Mouse (Mus musculus) midbrain, embryonic 11.5 days (tissue): ENCODE measurements around the gene Poldip3. TPM values are rescaled to one million over a fixed set of nuclear protein-coding genes. Genes with fewer than 3 reads are reported as not detected.

ENCODE experiments used
- ATAC-seq: fragments of 200-750 bp; cut with Nextera tagmentation; 2 replicates; pipeline ENCODE4 v1.8.0; 2017; ENCODE audit warnings: moderate TSS enrichment, moderate library complexity; ENCODE audit not compliant: low FRiP score
- DNase-seq: peaks from one replicate; pipeline ENCODE4 v3.0.0; 2015; ENCODE audit warnings: low spot score; ENCODE audit errors: missing footprints
- H3K27ac ChIP-seq: fragments of 300-500 bp; sonication (generic); 2 replicates; pipeline ENCODE4 v1.5.1; 2014; ENCODE audit warnings: low read depth, low read length
- H3K27me3 ChIP-seq: fragments of 300-500 bp; sonication (generic); 2 replicates; pipeline ENCODE4 v1.6.1; 2014; ENCODE audit warnings: mild to moderate bottlenecking, low read length, moderate library complexity, mixed read lengths; ENCODE audit not compliant: control insufficient read depth, insufficient read depth
- H3K36me3 ChIP-seq: fragments of 300-500 bp; sonication (generic); 2 replicates; pipeline ENCODE4 v1.6.1; 2014; ENCODE audit warnings: mild to moderate bottlenecking, low read length, moderate library complexity, mixed read lengths; ENCODE audit not compliant: control insufficient read depth, insufficient read depth
- H3K4me1 ChIP-seq: fragments of 300-500 bp; sonication (generic); 2 replicates; pipeline ENCODE4 v1.6.1; 2014; ENCODE audit warnings: low read length; ENCODE audit not compliant: control insufficient read depth, insufficient read depth
- H3K4me2 ChIP-seq: fragments of 300-500 bp; sonication (generic); 2 replicates; pipeline ENCODE4 v1.6.1; 2014; ENCODE audit warnings: mild to moderate bottlenecking, moderate library complexity
- H3K4me3 ChIP-seq: fragments of 300-500 bp; sonication (generic); 2 replicates; pipeline ENCODE4 v1.5.1; 2014; ENCODE audit warnings: low read depth, low read length
- H3K9ac ChIP-seq: fragments of 300-500 bp; sonication (generic); 2 replicates; pipeline ENCODE4 v1.6.1; 2014; ENCODE audit warnings: low read length
- H3K9me3 ChIP-seq: fragments of 300-500 bp; sonication (generic); 2 replicates; pipeline ENCODE4 v1.6.1; 2016; ENCODE audit warnings: low read length; ENCODE audit not compliant: control insufficient read depth
- WGBS: fragments of 180-500 bp; shearing (Covaris S2); extraction: QIAGEN DNeasy Blood & Tissue Kit; methylation state at CpG from one replicate; pipeline ENCODE4 v1.1.7; 2014; 5-methylcytosine and 5-hydroxymethylcytosine counted together
- polyA plus RNA-seq: library from polyadenylated mRNA; unstranded; fragments of >200 nt; fragmentation: Nextera tagmentation; extraction: Ambion mirVana; gene quantifications from 2 replicates; pipeline ENCODE4 v1.2.1, GENCODE M21; 2014

Gene Poldip3
- polyA plus RNA-seq, 1 experiment from 2014 or later: 167 TPM

- no peak overlapping the region for H3K27ac ChIP-seq
- H3K27me3 ChIP-seq: no peaks in the 10 kb centered on the region
- WGBS: over 99% methylated on average over 6 of the region's 6 CpGs
- H3K9me3 ChIP-seq: no peaks in the 10 kb centered on the region
- H3K4me2 ChIP-seq: no peak overlapping the region
- ATAC-seq (no peak), DNase-seq (no peak)
- peaks cover 14% of the 10 kb centered on the region for H3K4me1 ChIP-seq
- H3K9ac ChIP-seq: no peak overlapping the region
- peaks cover 7% of the 10 kb centered on the region for H3K36me3 ChIP-seq
- no peak overlapping the region for H3K4me3 ChIP-seq
Measured at GRCm38 (mm10) chr15:83157667-83158064, 8.5 kb upstream of the Poldip3 start.

GRCm38 (mm10) chr15:83156929-83157666 is 7.9 kb upstream of the Poldip3 start:
- Histone ChIP-seq H3K27ac (no peak overlapping the region), H3K9ac (no peak overlapping the region), H3K9me3 (no peaks in the 10 kb centered on the region), H3K36me3 (peaks cover 7% of the 10 kb centered on the region), H3K27me3 (no peaks in the 10 kb centered on the region), H3K4me1 (peaks cover 14% of the 10 kb centered on the region), H3K4me3 (no peak overlapping the region), H3K4me2 (no peak overlapping the region)
- 74% methylated on average over 11 of the region's 11 CpGs for WGBS
- ATAC-seq (no peak), DNase-seq (peak; percentile 94)

DNA sequence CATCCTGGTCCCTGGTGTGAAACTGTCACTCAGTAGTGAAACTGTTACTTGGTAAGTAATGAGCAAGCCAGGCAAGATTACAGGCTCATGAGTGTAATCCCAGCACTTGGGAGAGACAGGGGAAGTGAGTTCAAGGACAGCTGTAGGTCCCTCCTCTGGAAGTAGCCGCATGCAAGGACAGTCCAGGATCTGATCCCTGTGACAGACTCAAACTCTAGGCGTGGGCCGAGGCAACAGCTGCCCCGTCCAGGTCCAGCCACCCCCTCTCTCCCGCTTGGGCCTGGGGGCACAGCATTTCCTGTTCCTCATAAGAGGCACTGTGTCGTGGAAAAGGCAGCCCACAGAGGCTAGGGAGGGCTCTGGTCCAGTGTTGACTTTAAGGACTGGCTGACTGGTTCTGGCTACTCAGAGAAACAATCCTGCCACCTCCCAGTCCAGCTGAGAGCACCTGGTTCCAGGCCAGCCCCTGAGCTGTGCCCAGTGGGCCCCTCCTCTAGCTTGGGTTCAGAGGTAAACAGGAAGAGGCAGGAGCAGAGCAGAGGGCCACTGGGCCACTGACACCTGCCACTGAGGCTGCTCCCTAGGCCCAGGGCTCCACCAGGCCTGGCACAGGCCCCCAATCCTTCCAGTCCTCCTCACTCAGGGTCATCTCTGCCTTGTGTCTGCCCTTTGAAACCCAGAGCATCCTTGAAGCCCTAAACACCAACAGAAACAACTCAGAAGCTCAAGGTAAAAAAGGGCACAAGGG is 6.7 kb upstream of the Poldip3 start:
- H3K4me1 ChIP-seq: peaks cover 4% of the 10 kb centered on the region
- no peaks in the 10 kb centered on the region for H3K27me3 ChIP-seq
- ATAC-seq: no peak
- H3K4me2 ChIP-seq: no peak overlapping the region
- DNase-seq: no peak
- no peak overlapping the region for H3K4me3 ChIP-seq
- no peak overlapping the region for H3K9ac ChIP-seq
- H3K36me3 ChIP-seq: peaks cover 7% of the 10 kb centered on the region
- 86% methylated on average over 6 of the region's 6 CpGs for WGBS
- no peaks in the 10 kb centered on the region for H3K9me3 ChIP-seq
- H3K27ac ChIP-seq: no peak overlapping the region

GRCm38 (mm10) chr15:83154309-83154708 is 5.1 kb upstream of the Poldip3 start:
- no peak overlapping the region for H3K9ac ChIP-seq
- H3K36me3 ChIP-seq: peaks cover 3% of the 10 kb centered on the region
- no peaks in the 10 kb centered on the region for H3K9me3 ChIP-seq
- ATAC-seq (no peak), DNase-seq (no peak)
- H3K4me2 ChIP-seq: no peak overlapping the region
- no peak overlapping the region for H3K27ac ChIP-seq
- no peaks in the 10 kb centered on the region for H3K27me3 ChIP-seq
- H3K4me1 ChIP-seq: no peaks in the 10 kb centered on the region
- 97% methylated on average over 7 of the region's 7 CpGs for WGBS
- H3K4me3 ChIP-seq: no peak overlapping the region

GRCm38 (mm10) chr15:83150694-83151093 is 1.5 kb upstream of the Poldip3 start:
- H3K4me3 ChIP-seq: no peak overlapping the region
- ATAC-seq (no peak), DNase-seq (no peak)
- no peaks in the 10 kb centered on the region for H3K27me3 ChIP-seq
- WGBS: 89% methylated on average over 4 of the region's 4 CpGs
- no peak overlapping the region for H3K4me2 ChIP-seq
- H3K36me3 ChIP-seq: peaks cover 7% of the 10 kb centered on the region; the same call in 1 of the 2 replicates
- no peak overlapping the region for H3K27ac ChIP-seq
- peaks cover 8% of the 10 kb centered on the region for H3K4me1 ChIP-seq
- no peaks in the 10 kb centered on the region for H3K9me3 ChIP-seq
- no peak overlapping the region for H3K9ac ChIP-seq

DNA sequence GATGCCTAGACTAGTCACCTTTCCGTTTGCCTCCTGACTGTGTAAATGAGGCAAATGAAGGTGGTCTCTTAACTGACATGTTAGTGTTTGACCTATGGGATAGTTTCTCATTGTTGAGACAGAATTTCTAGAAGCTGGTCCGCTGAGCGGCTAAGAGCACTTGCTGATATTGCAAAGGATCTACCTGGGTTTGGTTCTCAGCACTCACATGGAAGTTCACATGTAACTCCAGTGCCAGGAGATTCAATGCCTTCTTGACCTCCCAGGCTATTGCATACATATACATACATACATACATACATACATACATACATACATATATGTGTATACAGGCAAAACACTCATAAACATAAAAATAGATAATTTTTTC is 874 bp upstream of the Poldip3 start:
- H3K36me3 ChIP-seq: peaks cover 9% of the 10 kb centered on the region; the same call in 1 of the 2 replicates
- H3K4me2 ChIP-seq: peak overlapping the region; percentile 29
- WGBS: 31% methylated on average over 3 of the region's 3 CpGs
- peaks cover 8% of the 10 kb centered on the region for H3K4me1 ChIP-seq
- no peaks in the 10 kb centered on the region for H3K9me3 ChIP-seq
- H3K27me3 ChIP-seq: no peaks in the 10 kb centered on the region
- no peak overlapping the region for H3K4me3 ChIP-seq
- H3K27ac ChIP-seq: peak overlapping the region; percentile 89
- DNase-seq: no peak
- peak overlapping the region; percentile 1; the same call in 1 of the 2 replicates for H3K9ac ChIP-seq
- no peak for ATAC-seq

DNA sequence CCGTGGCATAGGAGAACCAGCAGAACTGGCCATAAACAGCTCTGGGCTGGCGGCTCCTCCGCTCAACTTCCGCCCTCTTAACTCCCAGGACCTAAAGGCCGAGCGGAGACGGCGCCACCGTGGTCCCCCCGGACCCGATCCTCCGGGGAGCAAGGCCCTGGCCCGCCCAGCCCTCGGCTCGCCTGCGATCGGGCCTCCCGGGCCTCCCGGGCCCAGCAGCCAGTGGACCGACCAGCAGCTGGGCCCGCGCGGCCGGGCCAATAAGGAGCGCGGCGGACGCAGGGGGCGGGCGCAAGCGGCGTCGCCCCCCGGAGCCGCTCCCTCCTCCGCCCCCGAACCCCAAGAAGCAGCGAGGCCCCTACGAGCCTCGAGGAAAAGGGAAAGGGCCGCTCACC is 386 bp downstream of the Poldip3 start:
- H3K4me2 ChIP-seq: peak overlapping the region; percentile 91
- H3K27ac ChIP-seq: peak overlapping the region; percentile 89
- WGBS: under 1% methylated on average over 37 of the region's 41 CpGs
- H3K9ac ChIP-seq: peak overlapping the region; percentile 93
- ATAC-seq (peak; percentile 85), DNase-seq (no peak)
- no peaks in the 10 kb centered on the region for H3K9me3 ChIP-seq
- no peaks in the 10 kb centered on the region for H3K27me3 ChIP-seq
- peaks cover 8% of the 10 kb centered on the region for H3K4me1 ChIP-seq
- peak overlapping the region; percentile 61 for H3K4me3 ChIP-seq
- peaks cover 9% of the 10 kb centered on the region; the same call in 1 of the 2 replicates for H3K36me3 ChIP-seq

GRCm38 (mm10) chr15:83148395-83148794 is 789 bp downstream of the Poldip3 start:
- DNase-seq: peak; percentile 93
- H3K4me1 ChIP-seq: peaks cover 8% of the 10 kb centered on the region
- peak overlapping the region; percentile 89; the same call in 1 of the 2 replicates for H3K27ac ChIP-seq
- peaks cover 9% of the 10 kb centered on the region; the same call in 1 of the 2 replicates for H3K36me3 ChIP-seq
- 4% methylated on average over 21 of the region's 21 CpGs for WGBS
- no peaks in the 10 kb centered on the region for H3K27me3 ChIP-seq
- no peaks in the 10 kb centered on the region for H3K9me3 ChIP-seq
- peak overlapping the region; percentile 61 for H3K4me3 ChIP-seq
- ATAC-seq: no peak
- H3K9ac ChIP-seq: peak overlapping the region; percentile 93
- H3K4me2 ChIP-seq: peak overlapping the region; percentile 91

DNA sequence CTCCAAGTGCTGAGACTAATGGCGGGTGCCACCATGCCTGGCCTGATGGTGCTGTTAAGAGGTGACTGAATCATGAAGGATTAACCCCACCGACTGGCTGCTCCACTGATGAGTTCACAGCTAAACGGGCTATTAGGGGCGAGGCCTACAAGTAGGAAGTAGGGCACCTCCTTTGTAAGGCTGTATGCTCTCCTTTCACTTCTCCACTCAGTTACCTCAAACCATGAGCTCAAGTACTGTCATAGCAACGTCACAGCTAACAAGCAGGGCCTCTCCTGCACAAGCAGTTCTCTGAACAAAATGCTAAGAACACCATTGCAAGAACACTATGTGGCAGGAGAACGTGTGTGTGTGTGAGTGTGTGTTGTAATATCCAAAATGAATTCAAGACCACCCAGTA is 3.6 kb downstream of the Poldip3 start:
- ATAC-seq: no peak
- no peaks in the 10 kb centered on the region for H3K9me3 ChIP-seq
- H3K9ac ChIP-seq: no peak overlapping the region
- no peaks in the 10 kb centered on the region for H3K27me3 ChIP-seq
- WGBS: 91% methylated on average over 6 of the region's 6 CpGs
- no peak overlapping the region for H3K4me2 ChIP-seq
- peaks cover 9% of the 10 kb centered on the region; the same call in 1 of the 2 replicates for H3K36me3 ChIP-seq
- DNase-seq: no peak
- no peak overlapping the region for H3K4me3 ChIP-seq
- H3K4me1 ChIP-seq: peaks cover 10% of the 10 kb centered on the region
- no peak overlapping the region for H3K27ac ChIP-seq
